Mouse (Mus musculus) adrenal gland, adult 8-10 months (tissue): ENCODE results near the gene Gm15155. TPM values are rescaled to one million over a fixed set of nuclear protein-coding genes. Genes with fewer than 3 reads are reported as not detected.
"Not testable (repeated sequence)": the region's sequence is repeated elsewhere in the genome, so short reads cannot be mapped to it uniquely, and the experiment has no call there.

Experiments used
- DNase-seq: peaks from one replicate; pipeline ENCODE4 v3.0.0; 2022
- total RNA-seq, 4 experiments: library from RNA; stranded (reverse); gene quantifications; 2 replicates each; pipeline ENCODE4 v1.2.4; 2022

The Gm15155 gene
- total RNA-seq, 4 experiments from 2014 or later = not detected

- DNase-seq = no peak
These were observed 531.2 kb downstream of the Gm15155 start for GRCm38 (mm10) chrX:156155776-156156175.

GRCm38 (mm10) chrX:156171587-156171986 lies 547.0 kb downstream of the Gm15155 start:
- DNase-seq = no peak

- not testable (repeated sequence) for DNase-seq
These were observed 679.3 kb downstream of the Gm15155 start for GRCm38 (mm10) chrX:156303806-156304205.

Other genes with a start within 250 kb of the Gm15155 start
- gene Ptchd1, start 927 bp upstream of the Gm15155 start, total RNA-seq = under 1 TPM in 3 of 4 experiments, not detected in 1; 0.38 to 0.70 (median 0.46) TPM